Mouse (Mus musculus): Measurements from ENCODE around the gene Rbfox2. TPM values are rescaled to one million over a fixed set of nuclear protein-coding genes. Genes with fewer than 3 reads are reported as not detected.

Rbfox2 gene
- polyA plus RNA-seq, 1 experiment from 2014 or later = 173 TPM

DNA sequence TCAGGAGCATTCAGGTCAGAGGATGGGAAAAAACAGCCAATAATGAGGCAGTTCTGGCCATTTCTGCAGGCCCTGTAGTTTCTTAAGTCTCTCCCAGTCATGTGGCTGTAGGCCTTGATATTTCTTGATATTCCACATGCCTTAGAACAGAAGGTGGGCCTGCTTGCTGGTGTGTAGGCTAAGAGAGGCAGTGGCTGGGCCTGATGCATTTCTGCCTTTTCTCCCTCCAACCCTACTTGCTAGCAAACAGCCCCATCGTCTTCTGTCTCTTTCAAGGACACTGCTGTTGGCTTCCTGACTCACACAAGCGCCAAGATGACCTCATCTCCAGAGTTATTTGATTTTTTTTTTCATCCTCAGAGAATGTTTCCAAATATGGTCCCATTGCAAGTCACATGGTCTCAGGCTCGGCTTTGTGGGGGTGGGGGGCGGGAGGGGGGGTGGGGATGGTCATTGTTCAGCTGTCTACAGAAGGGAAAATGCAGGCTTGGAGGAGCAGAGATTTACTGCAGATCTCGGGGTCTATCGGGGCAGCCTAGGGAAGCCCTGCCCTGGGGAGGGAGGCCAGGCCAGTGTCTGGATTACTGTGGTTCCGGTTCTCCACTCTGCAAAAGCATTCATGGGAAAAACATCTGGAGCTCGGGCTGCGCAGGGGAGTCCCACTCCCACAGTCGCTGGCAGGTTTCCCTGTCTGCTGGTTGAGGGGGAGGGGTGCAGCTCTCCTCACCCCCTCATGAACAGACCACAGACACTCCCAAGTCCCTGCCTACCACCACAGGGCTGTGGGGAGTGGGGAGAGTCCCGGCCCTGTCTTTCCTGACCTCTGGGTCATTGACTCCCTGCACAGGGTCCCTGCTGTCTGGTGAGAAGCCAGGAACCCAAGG is 269.3 kb downstream of the Rbfox2 start:
- Histone ChIP-seq H3K9ac (replicated peaks) (no peak overlapping the region), H3K36me3 (no peaks in the 10 kb centered on the region), H3K9me3 (no peaks in the 10 kb centered on the region), H3K27me3 (no peaks in the 10 kb centered on the region), H3K27ac (replicated peaks) (peak overlapping the region; percentile 46), H3K4me2 (replicated peaks) (no peak overlapping the region), H3K4me3 (no peak overlapping the region), H3K4me1 (0 out of 2 replicates have a peak, but pooled peaks cover 11% of the 10 kb centered on the region)
- 57% methylated on average over 11 of the region's 11 CpGs for WGBS
- ATAC-seq (replicated peaks) = no peak

DNA sequence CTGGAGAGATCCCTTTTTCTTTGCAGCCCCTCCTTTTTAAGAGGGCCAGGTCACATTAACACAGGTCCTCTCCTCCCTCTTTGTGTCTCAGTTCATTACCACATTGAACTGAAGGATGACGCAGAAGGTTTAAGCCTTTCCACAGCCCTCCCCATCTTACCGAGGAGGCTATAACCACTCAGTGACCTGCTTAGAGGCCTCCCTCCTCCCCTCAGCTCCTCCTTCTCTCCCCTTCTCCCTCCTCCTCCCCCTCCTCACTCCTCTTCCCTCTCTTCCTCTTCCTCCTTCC is 269.9 kb downstream of the Rbfox2 start:
- 49% methylated on average over 2 of the region's 2 CpGs for WGBS
- Histone ChIP-seq H3K27ac (replicated peaks) (peak overlapping the region; percentile 46), H3K4me3 (no peak overlapping the region), H3K27me3 (no peaks in the 10 kb centered on the region), H3K36me3 (no peaks in the 10 kb centered on the region), H3K4me2 (replicated peaks) (no peak overlapping the region), H3K9ac (replicated peaks) (no peak overlapping the region), H3K9me3 (no peaks in the 10 kb centered on the region), H3K4me1 (0 out of 2 replicates have a peak, but pooled peaks cover 11% of the 10 kb centered on the region)
- no peak for ATAC-seq (replicated peaks)

DNA sequence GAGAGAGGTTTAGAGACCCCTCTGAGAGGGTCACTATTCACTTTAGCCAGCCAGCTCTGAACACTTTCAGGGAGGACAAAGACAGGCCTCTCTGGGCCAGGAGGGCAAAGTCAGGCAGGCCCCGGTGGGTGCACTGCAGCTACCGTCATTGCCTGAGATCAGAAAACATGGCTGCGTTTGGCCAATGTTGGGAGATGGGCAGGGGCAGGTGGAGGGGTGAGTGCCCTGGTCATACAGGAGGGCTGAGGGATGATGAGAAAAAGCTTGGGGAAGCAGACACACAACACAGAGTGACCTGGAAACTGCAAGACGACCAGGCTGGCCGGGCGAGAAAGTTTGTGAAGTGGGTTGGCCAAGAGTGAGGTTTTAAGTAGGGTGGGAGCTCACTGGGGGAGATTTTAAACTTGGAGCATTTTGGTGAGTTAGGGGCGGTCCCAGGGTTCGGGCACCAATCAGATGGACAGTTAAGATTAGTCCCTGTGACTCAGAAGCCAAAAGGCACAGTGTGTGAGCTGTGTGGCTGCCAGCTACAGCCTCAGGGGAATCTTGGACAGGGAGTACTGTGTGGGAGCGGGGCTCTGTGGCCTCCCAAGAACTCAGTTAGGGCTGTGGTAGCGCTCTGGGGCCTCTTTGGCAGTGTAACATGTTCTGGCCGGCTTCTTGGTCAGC is 270.4 kb downstream of the Rbfox2 start:
- Histone ChIP-seq H3K4me1 (0 out of 2 replicates have a peak, but pooled peaks cover 11% of the 10 kb centered on the region), H3K27ac (replicated peaks) (peak overlapping the region; percentile 46), H3K4me2 (replicated peaks) (no peak overlapping the region), H3K9ac (replicated peaks) (no peak overlapping the region), H3K27me3 (no peaks in the 10 kb centered on the region), H3K36me3 (no peaks in the 10 kb centered on the region), H3K4me3 (no peak overlapping the region), H3K9me3 (no peaks in the 10 kb centered on the region)
- 76% methylated on average over 11 of the region's 11 CpGs for WGBS
- no peak for ATAC-seq (replicated peaks)

DNA sequence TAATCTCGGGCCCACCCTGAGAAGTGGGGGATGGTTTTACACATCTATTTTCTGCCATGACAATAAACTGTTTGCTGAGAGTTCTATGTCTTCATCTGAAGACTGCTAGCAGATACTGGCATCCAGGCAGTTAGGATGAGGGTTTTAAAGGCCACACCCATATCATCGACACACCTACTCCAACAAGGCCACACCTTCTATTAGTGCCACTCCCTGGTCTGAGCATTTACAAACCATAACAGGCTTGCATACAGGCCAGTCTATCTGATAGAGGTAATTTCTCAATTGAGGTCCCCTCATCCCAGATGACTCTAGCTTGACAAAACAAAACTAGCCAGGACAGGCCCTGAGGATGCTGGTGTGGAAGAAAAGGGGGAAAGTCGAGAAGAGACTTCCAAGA is 271.2 kb downstream of the Rbfox2 start:
- Histone ChIP-seq H3K27me3 (no peaks in the 10 kb centered on the region), H3K4me3 (no peak overlapping the region), H3K36me3 (no peaks in the 10 kb centered on the region), H3K27ac (replicated peaks) (no peak overlapping the region), H3K4me2 (replicated peaks) (no peak overlapping the region), H3K4me1 (0 out of 2 replicates have a peak, but pooled peaks cover 11% of the 10 kb centered on the region), H3K9ac (replicated peaks) (no peak overlapping the region), H3K9me3 (no peaks in the 10 kb centered on the region)
- no peak for ATAC-seq (replicated peaks)
- WGBS = 84% methylated on average over 3 of the region's 3 CpGs

- Histone ChIP-seq H3K9ac (replicated peaks) (no peak overlapping the region), H3K27ac (replicated peaks) (no peak overlapping the region), H3K4me3 (no peak overlapping the region), H3K4me2 (replicated peaks) (no peak overlapping the region), H3K36me3 (no peaks in the 10 kb centered on the region), H3K4me1 (0 out of 2 replicates have a peak, but pooled peaks cover 11% of the 10 kb centered on the region), H3K9me3 (no peaks in the 10 kb centered on the region), H3K27me3 (no peaks in the 10 kb centered on the region)
- 82% methylated on average over 6 of the region's 6 CpGs for WGBS
- no peak for ATAC-seq (replicated peaks)
Measured at GRCm38 (mm10) chr15:77034526-77034925, 272.3 kb downstream of the Rbfox2 start.

- 49% methylated on average over 3 of the region's 3 CpGs for WGBS
- ATAC-seq (replicated peaks) = no peak
Measured at GRCm38 (mm10) chr15:77031271-77031670, 275.5 kb downstream of the Rbfox2 start.

GRCm38 (mm10) chr15:77029331-77029991 is 277.3 kb downstream of the Rbfox2 start:
- Histone ChIP-seq H3K36me3 (no peaks in the 10 kb centered on the region), H3K4me1 (peaks cover 15% of the 10 kb centered on the region), H3K4me2 (replicated peaks) (peak overlapping the region; percentile 26; the same call in 1 of the 2 replicates), H3K27me3 (no peaks in the 10 kb centered on the region), H3K9ac (replicated peaks) (no peak overlapping the region), H3K4me3 (no peak overlapping the region), H3K27ac (replicated peaks) (no peak overlapping the region; the same call in 1 of the 2 replicates), H3K9me3 (no peaks in the 10 kb centered on the region)
- ATAC-seq (replicated peaks) = peak; percentile 69
- WGBS = 24% methylated on average over 7 of the region's 7 CpGs

More at GRCm38 (mm10) chr15:77031271-77031670, 275.5 kb downstream of the Rbfox2 start:
- no peaks in the 10 kb centered on the region for H3K36me3 ChIP-seq
- H3K27me3 ChIP-seq = no peaks in the 10 kb centered on the region
- no peak overlapping the region for H3K9ac ChIP-seq (replicated peaks)
- no peak overlapping the region for H3K4me2 ChIP-seq (replicated peaks)
- no peak overlapping the region for H3K27ac ChIP-seq (replicated peaks)
- peaks cover 7% of the 10 kb centered on the region; the same call in 1 of the 2 replicates for H3K4me1 ChIP-seq
- H3K4me3 ChIP-seq = no peak overlapping the region
- no peaks in the 10 kb centered on the region for H3K9me3 ChIP-seq

Other genes starting within 250 kb of the Rbfox2 start
- not detected in 2 replicates for gene Apol7a, start 92.1 kb upstream of the Rbfox2 start, polyA plus RNA-seq (2015; fragmentation: Nextera tagmentation; extraction: Ambion mirVana)
- 0.11 and 0.19 TPM in 2 replicates for gene Apol9a, start 104.1 kb upstream of the Rbfox2 start, polyA plus RNA-seq (2015; fragmentation: Nextera tagmentation; extraction: Ambion mirVana)
- not detected in 2 replicates for gene Apol7b, start 140.5 kb upstream of the Rbfox2 start, polyA plus RNA-seq (2015; fragmentation: Nextera tagmentation; extraction: Ambion mirVana)
- not detected in 2 replicates for gene Apol10a, start 170.0 kb upstream of the Rbfox2 start, polyA plus RNA-seq (2015; fragmentation: Nextera tagmentation; extraction: Ambion mirVana)
- gene Apol11a, start 201.3 kb upstream of the Rbfox2 start, polyA plus RNA-seq (2015; fragmentation: Nextera tagmentation; extraction: Ambion mirVana) = not detected in 2 replicates
- gene Apol7c, start 226.3 kb upstream of the Rbfox2 start, polyA plus RNA-seq (2015; fragmentation: Nextera tagmentation; extraction: Ambion mirVana) = not detected in 2 replicates